Mouse (Mus musculus): ENCODE measurements around the gene Btbd35f30. TPM values are rescaled to one million over a fixed set of nuclear protein-coding genes. Genes with fewer than 3 reads are reported as not detected.
"Not testable (repeated sequence)": the region's sequence is repeated elsewhere in the genome, so short reads cannot be mapped to it uniquely, and the experiment has no call there.

Btbd35f30 gene
- not detected for total RNA-seq (2021)
- long read RNA-seq, experiment 1, result 0 reads
- long read RNA-seq, experiment 2, result 0 reads

DNA sequence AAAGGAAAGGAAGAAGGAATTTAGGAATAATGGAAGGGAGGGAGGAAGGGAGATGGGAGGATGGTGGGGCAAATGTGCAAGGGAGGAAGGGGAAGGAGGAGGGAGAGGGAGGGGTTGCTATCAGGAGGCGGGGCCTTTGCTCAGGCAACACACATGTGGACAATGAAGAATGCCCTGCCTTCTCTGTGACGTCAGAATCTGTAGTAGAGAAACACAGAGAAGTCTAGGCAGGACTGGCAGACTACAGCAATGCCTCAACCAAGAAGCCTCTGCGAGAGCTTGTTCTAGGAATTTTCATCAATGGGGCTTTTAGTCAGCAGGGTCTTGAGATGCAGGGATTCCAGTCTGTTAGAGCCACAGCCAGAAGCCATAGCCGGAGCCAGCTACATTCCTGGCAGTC is at the start of gene Btbd35f30:
Gene Btbd35f30, plus strand, starts transcription at position 301 of the 400 bp plus-strand sequence.
- DNase-seq (ENCODE audit: low spot score in 2 of 2); intact Hi-C loops (cut with DNase I): not testable (repeated sequence)

DNA sequence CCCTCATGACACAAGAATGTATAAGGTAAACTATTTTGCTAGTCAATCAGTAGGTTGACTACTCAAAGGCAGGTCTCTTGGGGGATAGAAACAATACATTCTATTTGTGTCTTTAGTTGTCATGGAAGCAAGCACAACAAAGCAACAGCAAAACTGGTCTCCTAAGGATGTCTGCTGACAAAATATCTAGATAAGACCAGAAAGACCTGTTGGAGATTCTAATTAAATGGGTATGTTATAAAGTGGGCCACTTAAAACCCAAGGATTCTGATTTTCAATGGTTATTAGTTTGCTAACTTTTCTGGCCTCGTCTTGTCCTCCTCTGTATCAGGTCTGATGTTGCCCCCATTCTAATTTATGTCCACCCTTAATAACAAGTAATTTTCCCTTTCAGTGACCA is 47.0 kb downstream of the Btbd35f30 start, which contains the start of gene Gm21789:
Gene Gm21789, plus strand, starts transcription at position 301 of the 400 bp plus-strand sequence.
- DNase-seq (ENCODE audit: low spot score in 2 of 2); intact Hi-C loops (cut with DNase I): not testable (repeated sequence)

Other genes starting within 250 kb of the Btbd35f30 start
- gene Gm5926, start 243.9 kb upstream of the Btbd35f30 start, total RNA-seq (2021), result not detected
- gene Btbd35f21, start 168.5 kb upstream of the Btbd35f30 start, total RNA-seq (2021), result not detected
- gene Gm21789, start 47.1 kb downstream of the Btbd35f30 start, total RNA-seq (2021), result not detected
- not detected for gene Btbd35f5, start 79.3 kb downstream of the Btbd35f30 start, total RNA-seq (2021)